Mouse (Mus musculus) monocyte, adult 5-6 weeks (primary cell): ENCODE results near the gene Tmem107. TPM values are rescaled to one million over a fixed set of nuclear protein-coding genes. Genes with fewer than 3 reads are reported as not detected.

ENCODE experiments used
- ATAC-seq: fragments of 153-309, 156-312 bp; replicated peaks from 2 replicates; pipeline ENCODE4 v1.8.0; 2017; ENCODE audit warnings: mild to moderate bottlenecking; ENCODE audit not compliant: low TSS enrichment, insufficient number of reproducible peaks, severe bottlenecking, poor library complexity, low FRiP score
- total RNA-seq: library from RNA; stranded (forward); fragments of 200-1000, 200-491, 200-594 nt; gene quantifications from 3 replicates; pipeline ENCODE4 v1.2.3, GENCODE M21; 2017

Gene Tmem107
- total RNA-seq, 1 experiment from 2014 or later = 1.1 TPM

DNA sequence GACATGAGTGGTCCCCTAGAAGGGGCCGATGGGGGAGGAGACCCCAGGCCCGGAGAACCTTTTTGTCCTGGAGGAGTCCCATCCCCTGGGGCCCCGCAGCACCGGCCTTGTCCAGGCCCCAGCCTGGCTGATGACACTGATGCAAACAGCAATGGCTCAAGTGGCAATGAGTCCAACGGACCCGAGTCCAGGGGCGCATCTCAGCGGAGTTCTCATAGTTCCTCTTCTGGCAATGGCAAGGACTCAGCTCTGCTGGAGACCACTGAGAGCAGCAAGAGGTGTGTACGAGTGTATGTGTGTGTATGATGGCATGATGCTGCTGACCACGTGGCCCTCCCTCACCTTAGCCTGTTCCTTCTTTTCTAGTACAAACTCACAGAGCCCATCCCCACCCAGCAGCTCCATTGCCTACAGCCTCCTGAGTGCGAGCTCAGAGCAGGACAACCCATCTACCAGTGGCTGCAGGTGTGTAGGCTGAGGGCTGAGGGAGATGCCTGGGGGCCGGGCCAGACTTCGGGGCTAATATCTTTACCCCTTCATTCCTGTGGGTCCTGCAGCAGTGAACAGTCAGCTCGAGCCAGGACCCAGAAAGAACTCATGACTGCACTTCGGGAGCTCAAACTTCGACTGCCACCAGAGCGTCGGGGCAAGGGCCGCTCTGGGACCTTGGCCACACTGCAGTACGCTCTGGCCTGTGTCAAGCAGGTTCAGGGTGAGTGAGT, 30.2 kb downstream of the Tmem107 start:
- ATAC-seq = no peak

DNA sequence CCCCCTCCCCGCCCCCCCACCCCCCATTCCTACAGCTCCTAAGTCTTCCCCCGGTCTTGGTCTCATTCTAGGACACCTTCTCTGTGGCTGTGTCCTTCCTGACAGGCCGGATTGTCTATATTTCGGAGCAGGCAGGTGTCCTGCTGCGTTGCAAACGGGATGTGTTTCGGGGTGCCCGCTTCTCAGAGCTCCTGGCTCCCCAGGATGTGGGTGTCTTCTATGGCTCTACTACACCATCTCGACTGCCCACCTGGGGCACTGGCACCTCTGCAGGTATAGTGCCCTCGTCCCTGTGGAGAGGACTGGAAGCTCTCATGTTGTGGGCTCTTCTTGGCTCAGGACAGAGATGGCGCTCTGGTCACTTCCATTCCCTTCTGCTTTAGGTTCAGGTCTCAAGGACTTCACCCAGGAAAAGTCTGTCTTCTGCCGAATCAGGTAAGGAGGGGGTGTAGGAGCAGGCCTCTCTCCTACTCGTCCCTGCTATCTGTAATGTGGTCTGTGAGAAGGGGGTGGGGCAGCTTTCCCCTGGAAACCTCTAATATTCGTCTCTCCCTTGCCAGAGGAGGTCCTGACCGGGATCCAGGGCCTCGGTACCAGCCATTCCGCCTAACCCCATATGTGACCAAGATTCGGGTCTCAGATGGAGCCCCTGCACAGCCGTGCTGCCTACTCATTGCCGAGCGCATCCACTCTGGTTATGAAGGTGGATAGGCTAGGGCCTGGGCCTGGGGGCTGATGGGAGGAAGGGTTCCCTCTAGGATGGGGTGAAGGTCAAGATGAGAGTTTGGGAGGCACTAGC, 31.2 kb downstream of the Tmem107 start:
- no peak for ATAC-seq

DNA sequence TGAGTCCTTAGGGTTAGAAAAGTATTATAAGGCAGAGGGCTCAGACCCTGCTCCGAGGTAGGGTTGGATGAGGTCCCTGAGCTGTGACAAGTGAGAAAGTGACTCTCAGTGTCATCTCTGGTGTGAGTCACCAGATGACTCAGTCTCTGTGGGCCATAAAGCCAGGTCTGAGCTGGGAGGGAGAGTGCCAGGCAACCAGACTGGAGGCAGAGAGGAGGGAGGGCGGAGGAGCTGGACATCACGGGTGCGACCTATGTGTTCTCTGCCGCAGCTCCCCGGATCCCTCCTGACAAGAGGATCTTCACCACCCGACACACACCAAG, 31.8 kb downstream of the Tmem107 start:
- ATAC-seq = no peak

DNA sequence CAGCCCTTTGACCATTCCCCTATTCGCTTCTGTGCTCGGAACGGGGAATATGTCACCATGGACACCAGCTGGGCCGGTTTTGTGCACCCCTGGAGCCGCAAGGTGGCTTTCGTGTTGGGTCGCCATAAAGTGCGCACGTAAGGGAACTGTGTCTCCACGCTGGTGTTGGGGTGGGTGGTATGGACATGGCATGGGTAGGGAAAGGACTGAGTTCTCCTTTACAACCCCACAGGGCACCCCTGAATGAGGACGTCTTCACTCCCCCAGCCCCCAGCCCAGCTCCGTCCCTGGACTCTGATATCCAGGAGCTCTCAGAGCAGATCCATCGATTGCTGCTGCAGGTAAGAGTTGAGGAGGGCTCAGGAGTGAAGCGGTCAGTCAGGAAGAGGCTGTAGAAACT, 32.5 kb downstream of the Tmem107 start:
- no peak for ATAC-seq

DNA sequence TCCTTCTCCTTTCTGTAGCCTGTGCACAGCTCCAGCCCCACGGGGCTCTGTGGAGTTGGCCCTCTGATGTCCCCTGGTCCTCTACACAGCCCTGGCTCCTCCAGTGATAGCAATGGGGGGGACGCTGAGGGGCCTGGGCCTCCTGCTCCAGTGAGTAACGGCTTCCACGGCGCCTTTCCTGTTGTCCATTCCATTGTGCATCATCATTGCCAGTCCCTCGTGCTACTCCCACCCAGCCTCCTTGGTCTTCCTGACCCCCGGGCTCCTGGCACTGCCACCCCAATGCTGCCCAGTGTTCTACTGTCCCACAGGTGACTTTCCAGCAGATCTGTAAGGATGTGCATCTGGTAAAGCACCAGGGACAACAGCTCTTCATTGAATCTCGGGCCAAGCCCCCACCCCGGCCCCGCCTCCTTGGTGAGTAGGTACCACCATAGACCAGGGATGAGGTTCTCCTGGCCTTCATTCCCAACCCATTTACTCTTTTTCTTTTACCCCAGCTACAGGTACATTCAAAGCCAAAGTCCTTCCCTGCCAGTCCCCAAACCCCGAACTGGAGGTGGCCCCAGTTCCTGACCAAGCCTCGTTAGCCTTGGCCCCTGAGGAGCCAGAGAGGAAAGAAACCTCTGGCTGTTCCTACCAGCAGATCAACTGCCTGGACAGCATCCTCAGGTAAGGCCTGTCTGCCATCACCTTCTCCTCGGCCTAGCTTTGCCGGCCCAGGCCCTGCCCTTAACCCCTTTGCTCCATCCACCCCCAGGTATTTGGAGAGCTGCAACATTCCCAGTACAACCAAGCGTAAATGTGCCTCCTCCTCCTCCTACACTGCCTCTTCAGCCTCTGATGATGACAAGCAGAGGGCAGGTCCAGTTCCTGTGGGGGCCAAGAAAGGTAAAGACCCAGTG, 33.2 kb downstream of the Tmem107 start:
- no peak for ATAC-seq

DNA sequence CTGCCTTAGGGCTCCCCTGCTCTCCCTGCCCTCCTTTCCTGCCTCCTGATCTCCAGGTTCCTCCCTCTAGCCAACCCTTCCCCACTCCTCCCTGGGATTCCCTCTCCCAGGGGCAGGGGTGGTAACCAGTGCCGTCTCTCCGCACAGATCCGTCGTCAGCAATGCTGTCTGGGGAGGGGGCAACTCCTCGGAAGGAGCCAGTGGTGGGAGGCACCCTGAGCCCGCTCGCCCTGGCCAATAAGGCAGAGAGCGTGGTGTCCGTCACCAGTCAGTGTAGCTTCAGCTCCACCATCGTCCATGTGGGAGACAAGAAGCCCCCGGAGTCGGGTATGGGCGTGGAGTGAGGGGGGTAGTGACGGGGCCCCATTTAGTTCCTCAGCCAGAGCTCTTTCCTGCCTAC, 33.9 kb downstream of the Tmem107 start:
- ATAC-seq = no peak

DNA sequence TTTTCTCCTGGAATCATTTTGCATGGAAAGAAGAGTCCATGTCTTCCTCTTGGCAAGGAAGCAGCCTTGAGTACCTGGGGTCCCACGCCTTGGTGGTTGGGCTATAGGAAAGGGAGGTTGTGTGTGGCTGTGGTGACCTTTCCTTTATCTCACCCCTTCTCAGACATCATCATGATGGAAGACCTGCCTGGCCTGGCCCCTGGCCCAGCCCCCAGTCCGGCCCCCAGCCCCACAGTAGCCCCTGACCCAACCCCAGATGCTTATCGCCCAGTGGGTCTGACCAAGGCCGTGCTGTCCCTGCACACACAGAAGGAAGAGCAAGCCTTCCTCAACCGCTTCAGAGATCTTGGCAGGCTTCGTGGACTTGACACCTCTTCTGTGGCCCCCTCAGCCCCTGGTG, 34.6 kb downstream of the Tmem107 start:
- no peak for ATAC-seq

DNA sequence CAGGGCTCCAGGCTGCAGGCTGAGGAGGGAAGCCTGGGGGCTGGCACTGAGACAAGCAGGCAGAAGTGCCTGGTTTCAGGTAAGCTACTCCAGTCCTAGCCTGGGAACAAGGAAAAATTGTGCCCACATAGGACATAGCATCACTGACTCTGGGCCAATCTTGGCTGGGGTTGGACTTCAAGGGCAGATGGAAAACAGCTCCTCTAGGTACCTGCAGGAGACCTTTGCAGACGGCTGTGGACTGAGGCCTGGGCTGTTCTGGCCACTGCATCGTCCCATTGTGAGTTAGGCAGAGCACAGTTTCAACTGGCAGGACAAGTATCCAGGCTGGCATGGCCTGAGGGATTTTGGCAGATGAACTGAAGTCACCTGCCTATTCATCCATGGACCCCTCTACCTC, 35.2 kb downstream of the Tmem107 start:
- ATAC-seq = no peak

DNA sequence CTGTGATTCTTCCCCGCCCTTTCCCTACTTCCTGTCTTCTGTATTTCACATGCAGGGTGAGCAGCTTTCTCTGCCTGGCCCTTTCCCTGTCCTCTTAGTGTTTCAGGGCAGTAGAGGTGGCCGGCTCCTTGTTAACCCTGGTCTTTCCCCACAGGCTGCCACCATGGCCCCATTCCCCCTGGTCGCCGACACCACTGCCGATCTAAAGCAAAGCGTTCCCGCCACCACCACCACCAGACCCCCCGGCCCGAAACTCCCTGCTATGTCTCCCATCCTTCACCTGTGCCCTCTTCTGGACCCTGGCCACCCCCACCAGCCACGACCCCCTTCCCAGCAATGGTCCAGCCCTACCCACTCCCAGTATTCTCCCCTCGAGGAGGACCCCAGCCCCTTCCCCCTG, 35.7 kb downstream of the Tmem107 start:
- no peak for ATAC-seq

DNA sequence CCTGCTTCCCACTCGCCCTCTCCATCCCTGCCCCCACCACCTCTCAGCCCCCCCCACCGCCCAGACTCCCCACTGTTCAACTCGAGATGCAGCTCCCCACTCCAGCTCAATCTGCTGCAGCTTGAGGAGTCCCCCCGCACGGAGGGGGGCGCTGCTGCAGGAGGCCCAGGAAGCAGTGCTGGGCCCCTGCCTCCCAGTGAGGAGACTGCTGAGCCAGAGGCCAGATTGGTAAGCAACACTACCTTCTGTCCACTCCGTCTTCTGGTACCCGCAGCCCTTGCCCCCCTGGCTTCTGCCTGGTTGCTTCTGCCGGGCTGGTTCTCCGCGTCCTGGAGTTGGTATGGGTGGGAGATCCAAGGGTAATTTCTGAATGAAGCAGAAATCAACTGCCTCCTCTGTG, 36.2 kb downstream of the Tmem107 start:
- ATAC-seq = no peak

DNA sequence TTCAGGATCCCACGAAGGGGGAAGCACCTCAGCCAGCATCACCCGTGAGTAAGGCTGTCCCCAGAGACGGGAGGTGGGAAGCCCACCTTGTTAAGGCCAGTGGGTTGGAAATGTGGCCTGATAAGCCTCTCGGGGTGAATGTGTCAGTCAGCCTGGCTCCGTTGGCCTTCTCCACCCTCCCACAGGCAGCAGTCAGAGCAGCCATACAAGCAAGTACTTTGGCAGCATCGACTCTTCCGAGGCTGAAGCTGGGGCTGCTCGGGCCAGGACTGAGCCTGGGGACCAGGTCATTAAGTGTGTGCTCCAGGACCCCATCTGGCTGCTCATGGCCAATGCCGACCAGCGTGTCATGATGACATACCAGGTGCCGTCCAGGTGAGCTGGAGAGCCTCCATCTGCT, 37.1 kb downstream of the Tmem107 start:
- ATAC-seq = no peak

DNA sequence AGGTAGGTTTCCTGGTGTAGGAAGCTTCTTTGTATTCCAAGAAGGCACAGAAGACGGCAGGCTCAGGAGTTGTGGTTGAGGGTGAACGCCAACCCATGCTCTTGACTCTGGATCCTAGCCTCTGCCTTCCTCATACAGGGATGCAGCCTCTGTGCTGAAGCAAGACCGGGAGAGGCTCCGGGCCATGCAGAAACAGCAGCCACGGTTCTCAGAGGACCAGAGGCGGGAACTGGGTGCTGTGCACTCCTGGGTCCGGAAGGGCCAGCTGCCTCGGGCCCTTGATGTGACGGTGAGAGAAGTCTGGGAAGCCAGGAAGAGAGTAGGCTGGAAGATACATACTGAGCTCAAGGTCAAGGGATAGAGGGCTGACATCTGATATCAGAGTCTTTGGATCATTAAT, 37.6 kb downstream of the Tmem107 start:
- no peak for ATAC-seq

DNA sequence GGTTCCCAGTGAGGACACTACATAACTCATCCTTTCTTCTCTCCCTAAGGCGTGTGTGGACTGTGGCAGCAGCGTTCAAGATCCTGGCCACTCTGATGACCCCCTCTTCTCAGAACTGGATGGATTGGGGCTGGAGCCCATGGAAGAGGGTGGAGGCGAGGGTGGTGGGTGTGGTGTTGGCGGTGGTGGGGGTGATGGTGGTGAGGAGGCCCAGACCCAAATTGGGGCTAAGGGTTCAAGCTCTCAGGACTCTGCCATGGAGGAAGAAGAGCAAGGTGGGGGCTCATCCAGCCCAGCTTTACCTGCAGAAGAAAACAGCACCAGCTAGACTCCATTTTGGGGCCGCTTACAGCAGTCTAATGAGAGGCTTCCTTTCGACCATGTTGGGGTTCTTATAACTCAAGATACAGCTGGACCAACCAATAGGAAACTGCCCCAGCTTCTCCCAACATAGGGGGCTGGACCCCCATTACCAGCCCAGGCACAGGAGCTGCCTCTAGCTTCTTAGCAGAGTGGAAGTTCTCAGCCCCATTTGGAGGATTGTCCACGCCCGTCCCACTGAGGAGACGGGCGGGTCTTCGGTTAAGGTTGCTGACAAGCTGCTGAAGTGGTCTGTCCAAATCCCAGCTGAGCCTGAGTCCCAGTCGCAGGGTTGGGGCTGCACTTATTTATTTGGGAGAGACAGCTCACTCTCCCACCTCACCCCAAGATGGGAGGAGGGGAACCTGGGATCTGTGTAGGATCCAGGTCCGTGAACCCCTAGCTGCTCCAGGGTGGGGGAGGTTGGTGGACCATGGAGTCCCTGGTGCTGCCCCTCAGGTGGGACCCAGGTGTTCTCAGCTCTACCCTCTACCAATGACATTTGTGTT, 38.7 kb downstream of the Tmem107 start:
- no peak for ATAC-seq

DNA sequence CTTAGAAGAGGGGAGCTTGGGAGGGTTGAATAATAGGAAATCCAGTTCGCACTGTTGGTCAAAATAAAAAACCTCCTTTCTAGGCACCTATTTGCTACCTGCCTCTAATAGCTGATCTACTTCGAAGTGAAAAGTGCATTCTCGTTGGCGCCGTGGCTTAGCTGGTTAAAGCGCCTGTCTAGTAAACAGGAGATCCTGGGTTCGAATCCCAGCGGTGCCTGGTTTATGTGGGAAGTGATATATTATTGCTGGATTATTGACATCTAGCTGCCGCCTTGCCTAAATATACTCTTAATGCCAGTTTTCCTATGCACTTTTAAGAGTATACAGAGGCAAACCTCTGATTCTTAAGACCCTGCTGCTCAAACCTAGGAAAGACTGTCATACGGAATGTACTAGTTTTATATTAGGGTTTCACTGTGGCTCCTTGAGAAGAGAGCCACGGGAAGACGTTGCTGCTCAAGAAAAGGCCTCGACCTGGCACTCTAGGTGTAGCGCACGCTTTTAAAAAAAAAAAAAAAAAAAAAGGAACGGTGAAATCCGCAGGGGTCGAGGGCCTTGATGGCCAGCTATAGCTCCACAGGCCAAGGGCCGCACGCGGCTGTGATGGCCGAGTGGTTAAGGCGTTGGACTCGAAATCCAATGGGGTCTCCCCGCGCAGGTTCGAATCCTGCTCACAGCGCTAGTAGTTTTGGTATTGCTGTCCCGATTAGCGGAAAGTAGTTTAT, 39.9 kb downstream of the Tmem107 start:
- 0 out of 2 replicates have a peak, but pooled peaks have one; percentile 28 for ATAC-seq

DNA sequence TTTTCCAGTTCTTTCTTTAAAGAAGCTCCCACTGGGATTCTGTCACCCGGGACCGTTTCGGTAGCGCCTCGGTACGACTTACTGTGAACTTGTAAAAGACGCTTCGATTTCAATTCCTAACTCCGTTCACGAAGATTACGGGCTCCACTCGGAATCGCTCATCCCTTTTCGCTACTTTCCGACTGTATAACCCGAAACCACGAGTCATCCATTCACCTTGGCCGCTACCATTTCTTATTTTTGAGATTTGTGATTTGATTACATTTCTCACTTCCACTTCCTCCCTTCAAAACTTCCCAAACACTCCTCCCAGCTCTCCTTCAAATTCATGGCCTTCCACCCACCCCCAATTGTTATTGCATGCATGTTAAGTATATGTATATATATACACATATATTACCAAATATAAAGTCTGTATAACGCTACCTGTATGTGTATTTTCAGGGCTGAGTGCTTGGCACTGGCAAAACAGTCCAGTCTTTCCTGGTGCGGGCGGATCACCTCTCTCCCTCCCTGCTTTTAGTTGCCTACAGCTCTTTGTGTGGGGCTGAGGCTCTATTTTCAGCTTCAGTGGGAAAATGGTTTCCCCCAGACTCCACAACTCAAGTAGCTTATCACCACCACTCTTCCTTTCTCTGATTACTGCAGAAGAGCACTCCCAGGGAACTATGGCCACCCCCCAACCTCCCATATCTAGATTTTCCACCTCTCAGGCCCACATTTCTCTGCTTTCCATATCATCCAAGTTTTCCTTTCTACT, 40.6 kb downstream of the Tmem107 start:
- ATAC-seq = no peak

DNA sequence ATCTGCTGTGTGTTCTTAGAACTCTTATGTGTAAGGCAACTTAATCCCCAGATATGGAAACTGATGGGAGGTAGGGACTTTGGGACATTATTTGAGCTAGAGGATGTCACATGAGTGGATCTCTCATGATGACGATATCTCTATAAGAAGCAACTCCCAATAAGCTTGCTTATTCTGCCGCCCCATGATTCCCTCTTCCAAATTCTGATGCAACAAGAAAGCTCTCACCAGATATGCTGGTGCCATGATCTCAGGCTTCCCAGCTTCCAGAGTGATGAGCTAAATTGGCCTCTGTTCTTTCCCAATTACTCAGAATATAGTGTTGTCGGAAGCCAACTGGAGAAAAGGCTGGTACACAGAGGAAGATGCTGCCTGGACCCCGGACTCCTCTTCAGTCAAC, 41.3 kb downstream of the Tmem107 start:
- ATAC-seq = no peak

DNA sequence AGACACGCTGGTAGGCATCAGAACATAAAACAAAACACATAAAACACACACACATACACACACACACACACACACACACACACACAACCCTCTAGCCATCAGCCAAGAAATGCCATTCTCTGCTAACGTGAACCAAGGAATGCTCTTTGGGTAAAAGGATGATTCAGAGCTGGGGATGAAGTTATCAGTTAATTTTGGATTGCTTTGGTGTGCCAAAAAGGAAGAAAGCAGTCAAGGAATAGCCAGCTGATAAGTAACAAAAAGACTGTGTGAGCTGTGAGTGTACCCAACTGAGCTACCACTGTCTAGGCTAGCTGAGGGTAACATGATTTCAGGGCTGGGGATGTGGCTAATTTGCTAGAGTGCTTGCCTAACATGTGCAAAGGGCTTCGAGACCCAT, 43.4 kb downstream of the Tmem107 start:
- ATAC-seq = no peak
